In the genomic region with DNA sequence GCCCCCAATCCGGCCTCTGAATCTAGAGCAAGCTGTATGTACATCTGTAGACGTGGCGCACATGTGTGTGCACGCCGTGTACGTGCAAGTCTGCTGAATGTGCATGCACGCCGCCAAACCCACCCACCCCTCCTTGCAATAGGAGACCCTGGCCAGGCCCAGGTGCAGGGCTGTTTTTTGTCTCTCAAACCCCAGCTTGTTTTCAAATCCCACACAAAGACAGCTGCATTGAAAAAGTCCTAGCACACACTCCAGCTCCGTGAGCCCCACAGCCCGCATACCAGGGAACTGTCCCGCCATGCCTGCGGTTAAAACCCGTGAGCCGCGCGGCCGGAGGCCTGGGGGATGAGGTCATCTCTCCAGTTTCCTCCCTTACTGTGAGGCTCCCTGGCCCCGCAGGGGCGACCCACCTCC, we compare ENCODE assay signal across 8 mouse cellular contexts. TPM values are rescaled to one million over a fixed set of nuclear protein-coding genes. Genes with fewer than 3 reads are reported as not detected.
A peak's percentile ranks its signal among the peaks of the same experiment; 100 is the strongest.
DNase-seq lines count a peak whose midpoint lies in the region; ATAC-seq and TF ChIP-seq lines count a peak whose summit lies in the region.

No protein-coding gene starts in this region.

- H3K36me3 ChIP-seq in heart, adult 2 months (ENCODE audit: control insufficient read depth, insufficient read depth, low read length), result no peaks in the 10 kb centered on the region
- H3K36me3 ChIP-seq in MEL (ENCODE audit: control insufficient read depth in 1 of 2, insufficient read depth in 2 of 2, low read length in 2 of 2), result no peaks in the 10 kb centered on the region
- H3K36me3 ChIP-seq in forebrain, embryonic 15.5 days, result no peaks in the 10 kb centered on the region
- H3K36me3 ChIP-seq in intestine, embryonic 16.5 days (ENCODE audit: control insufficient read depth, insufficient read depth, low read length), result no peaks in the 10 kb centered on the region
- no peaks in the 10 kb centered on the region for H3K36me3 ChIP-seq in neural tube, embryonic 12.5 days

- peak; percentile 41 for ATAC-seq in forebrain, embryonic 15.5 days (replicated peaks)
- ATAC-seq in intestine, embryonic 16.5 days, result peak; percentile 53
- peak; percentile 67 for ATAC-seq in neural tube, embryonic 12.5 days (ENCODE audit: low FRiP score, low read depth)
- no peak for ATAC-seq in CD4-positive, CD25-positive, alpha-beta regulatory T cell, adult 4 months

- no peak for TF ChIP-seq CTCF in heart, adult 2 months (IDR thresholded peaks at IDR 0.05)
- no peak for TF ChIP-seq CTCF in MEL (IDR thresholded peaks at IDR 0.05 in 2 of 3, conservative IDR thresholded peaks at IDR 0.05 in 1 of 3; ENCODE audit: control insufficient read depth in 1 of 3, insufficient read depth in 1 of 3, low read depth in 2 of 3, low read length in 3 of 3, poor library complexity in 1 of 3, severe bottlenecking in 1 of 3)

- no peak for TF ChIP-seq EP300 in heart, adult 2 months (IDR thresholded peaks at IDR 0.05; ENCODE audit: insufficient read depth, low read depth, low read length)
- TF ChIP-seq EP300 in MEL (IDR thresholded peaks at IDR 0.05; ENCODE audit: low read depth in 1 of 2, low read length in 2 of 2), result no peak

- TF ChIP-seq RAD21 in MEL (IDR thresholded peaks at IDR 0.05; ENCODE audit: low read depth, low read length), result no peak

- no peak overlapping the region for H3K4me3 ChIP-seq in heart, adult 2 months
- no peak overlapping the region for H3K4me3 ChIP-seq in MEL (ENCODE audit: control insufficient read depth in 1 of 2, insufficient read depth in 1 of 2, low read depth in 2 of 2, low read length in 2 of 2)
- H3K4me3 ChIP-seq in forebrain, embryonic 15.5 days, result no peak overlapping the region
- peak overlapping the region; percentile 36; the same call in 1 of the 2 replicates for H3K4me3 ChIP-seq in intestine, embryonic 16.5 days (ENCODE audit: low read length)
- H3K4me3 ChIP-seq in neural tube, embryonic 12.5 days, result no peak overlapping the region

- H3K4me1 ChIP-seq in heart, adult 2 months (ENCODE audit: control insufficient read depth, insufficient read depth, low read length), result peaks cover 1% of the 10 kb centered on the region; the same call in 1 of the 2 replicates
- H3K4me1 ChIP-seq in MEL (ENCODE audit: control insufficient read depth in 1 of 2, insufficient read depth in 2 of 2, low read length in 2 of 2), result 0 out of 4 replicates have a peak, but pooled peaks cover 0 to 7% of the 10 kb centered on the region in 2 experiments
- peaks cover 13% of the 10 kb centered on the region for H3K4me1 ChIP-seq in forebrain, embryonic 15.5 days
- H3K4me1 ChIP-seq in intestine, embryonic 16.5 days (ENCODE audit: control insufficient read depth, insufficient read depth, low read length), result peaks cover 22% of the 10 kb centered on the region
- H3K4me1 ChIP-seq in neural tube, embryonic 12.5 days, result peaks cover 19% of the 10 kb centered on the region

- H3K9ac ChIP-seq in heart, adult 2 months (ENCODE audit: low read depth, low read length), result no peak overlapping the region
- peak overlapping the region; percentile 65; the same call in 1 of the 2 replicates for H3K9ac ChIP-seq in MEL (ENCODE audit: control insufficient read depth, low read depth, low read length, poor library complexity, severe bottlenecking)
- no peak overlapping the region for H3K9ac ChIP-seq in forebrain, embryonic 15.5 days (replicated peaks)
- H3K9ac ChIP-seq in intestine, embryonic 16.5 days (ENCODE audit: low read depth, low read length), result peak overlapping the region; percentile 65
- H3K9ac ChIP-seq in neural tube, embryonic 12.5 days, result no peak overlapping the region; the same call in 1 of the 2 replicates

- no peak for TF ChIP-seq POLR2A in heart, adult 2 months (IDR thresholded peaks at IDR 0.05; ENCODE audit: insufficient read depth, low read depth, low read length)
- no peak for TF ChIP-seq POLR2A in MEL (IDR thresholded peaks at IDR 0.05; ENCODE audit: control insufficient read depth in 1 of 2, insufficient read depth in 1 of 2, low read depth in 1 of 2, low read length in 2 of 2, poor library complexity in 1 of 2)

- intact Hi-C loops in heart, adult 2 months (cut with DNase I), result loop anchor here (1.0 to 5.0 kb wide), 3 partner anchors 53 to 316 kb away; partner anchors contain the start of gene Trpm5

- H3K4me2 ChIP-seq in forebrain, embryonic 15.5 days (replicated peaks), result 0 out of 2 replicates have a peak overlapping the region, but pooled peaks have one; percentile 59
- peak overlapping the region; percentile 69 for H3K4me2 ChIP-seq in intestine, embryonic 16.5 days (ENCODE audit: low read depth, low read length)
- H3K4me2 ChIP-seq in neural tube, embryonic 12.5 days (replicated peaks), result peak overlapping the region; percentile 59

- H3K27me3 ChIP-seq in heart, adult 2 months (ENCODE audit: control insufficient read depth, insufficient read depth, low read length), result no peaks in the 10 kb centered on the region
- H3K27me3 ChIP-seq in MEL (ENCODE audit: control insufficient read depth in 1 of 2, insufficient read depth in 2 of 2, low read length in 2 of 2), result no peaks in the 10 kb centered on the region
- no peaks in the 10 kb centered on the region for H3K27me3 ChIP-seq in forebrain, embryonic 15.5 days
- no peaks in the 10 kb centered on the region for H3K27me3 ChIP-seq in intestine, embryonic 16.5 days (replicated peaks; ENCODE audit: control insufficient read depth, insufficient read depth, low read length)
- H3K27me3 ChIP-seq in neural tube, embryonic 12.5 days (replicated peaks), result no peaks in the 10 kb centered on the region

- H3K9me3 ChIP-seq in MEL (replicated peaks; ENCODE audit: insufficient read depth, low read length), result no peaks in the 10 kb centered on the region
- no peaks in the 10 kb centered on the region for H3K9me3 ChIP-seq in forebrain, embryonic 15.5 days
- no peaks in the 10 kb centered on the region for H3K9me3 ChIP-seq in intestine, embryonic 16.5 days (ENCODE audit: control insufficient read depth, low read length)
- H3K9me3 ChIP-seq in neural tube, embryonic 12.5 days, result no peaks in the 10 kb centered on the region

- 24% methylated on average over 19 of the region's 19 CpGs for WGBS in heart, adult 2 months
- 13% methylated on average over 19 of the region's 19 CpGs for WGBS in forebrain, embryonic 15.5 days
- WGBS in intestine, embryonic 16.5 days, result 23% methylated on average over 19 of the region's 19 CpGs
- WGBS in neural tube, embryonic 12.5 days, result 32% methylated on average over 19 of the region's 19 CpGs

- no peak overlapping the region for H3K27ac ChIP-seq in heart, adult 2 months
- H3K27ac ChIP-seq in MEL (ENCODE audit: control insufficient read depth, low read depth, low read length), result no peak overlapping the region
- H3K27ac ChIP-seq in forebrain, embryonic 15.5 days (replicated peaks), result no peak overlapping the region
- peak overlapping the region; percentile 83 for H3K27ac ChIP-seq in intestine, embryonic 16.5 days (ENCODE audit: low read length)
- 0 out of 2 replicates have a peak overlapping the region, but pooled peaks have one; percentile 26 for H3K27ac ChIP-seq in neural tube, embryonic 12.5 days

- DNase-seq in heart, adult 2 months, result peak; percentile 17 to 41
- no peak for DNase-seq in heart, adult 8-10 months (ENCODE audit: low spot score)
- DNase-seq in MEL (ENCODE audit: low read depth, low spot score), result no peak
- DNase-seq in cerebellum, postnatal 4 days (ENCODE audit: low spot score in 2 of 2), result no peak

- no peaks in the 10 kb centered on the region for H3K79me2 ChIP-seq in heart, adult 2 months (replicated peaks; ENCODE audit: control insufficient read depth, insufficient read depth, low read length)
- H3K79me2 ChIP-seq in MEL (ENCODE audit: control insufficient read depth, insufficient read depth, low read length, poor library complexity), result no peaks in the 10 kb centered on the region

TF ChIP-seq in MEL, 35 proteins besides CTCF, POLR2A, EP300 and RAD21:
- no peak for TF ChIP-seq HCFC1 (IDR thresholded peaks at IDR 0.05; ENCODE audit: low read depth, low read length)
- TF ChIP-seq TCF12 (IDR thresholded peaks at IDR 0.05; ENCODE audit: low read depth, low read length), result no peak
- no peak for TF ChIP-seq GATA1 (IDR thresholded peaks at IDR 0.05; ENCODE audit: low read depth, low read length)
- TF ChIP-seq POLR2AphosphoS2 (IDR thresholded peaks at IDR 0.05; ENCODE audit: low read length), result no peak
- no peak for TF ChIP-seq MEF2A (IDR thresholded peaks at IDR 0.05; ENCODE audit: extremely low read depth, insufficient replicate concordance, low read depth, low read length, poor library complexity, severe bottlenecking)
- no peak for TF ChIP-seq CHD2 (IDR thresholded peaks at IDR 0.05; ENCODE audit: low read length)
- TF ChIP-seq ZKSCAN1 (IDR thresholded peaks at IDR 0.05; ENCODE audit: low read depth, low read length), result no peak
- no peak for TF ChIP-seq SMC3 (IDR thresholded peaks at IDR 0.05; ENCODE audit: low read depth, low read length)
- TF ChIP-seq USF1 (IDR thresholded peaks at IDR 0.05; ENCODE audit: low read depth, low read length), result no peak
- no peak for TF ChIP-seq BHLHE40 (IDR thresholded peaks at IDR 0.05; ENCODE audit: borderline replicate concordance, low read depth, low read length)
- TF ChIP-seq RCOR1 (IDR thresholded peaks at IDR 0.05; ENCODE audit: low read depth, low read length), result no peak

RNA-seq across cellular contexts. Expression of gene Kcnq1, which starts 48.3 kb away (rescaled TPM):
- 10 to 100 TPM; 32.4 to 34.2 TPM for total RNA-seq in heart, adult 2 months (2021)
- polyA plus RNA-seq in heart, adult 2 months (2012; rRNA removed), result 42.0 and 48.1 TPM in 2 replicates
- total RNA-seq in heart, adult 8-10 months (2022), result 10 to 100 TPM; 30.9 to 36.9 (median 32.8) TPM
- 0.85 and 0.96 TPM in 2 replicates for total RNA-seq in MEL (2012; rRNA removed)
- under 1 TPM in 1 of 2 experiments, not detected in 1; 0.63 TPM for polyA plus RNA-seq in MEL (2012; ENCODE audit: insufficient read depth in 1 of 2, insufficient read length in 2 of 2, low read depth in 1 of 2, low replicate concordance in 2 of 2, missing spikeins in 1 of 2)
- polyA plus RNA-seq in forebrain, embryonic 15.5 days (2015; fragmentation: Nextera tagmentation; extraction: Ambion mirVana), result 0.81 and 1.4 TPM in 2 replicates
- 9.7 and 10.8 TPM in 2 replicates for polyA plus RNA-seq in intestine, embryonic 16.5 days (2015; fragmentation: Nextera tagmentation; extraction: Ambion mirVana)
- polyA plus RNA-seq in neural tube, embryonic 12.5 days (2016; fragmentation: Nextera tagmentation; extraction: Ambion mirVana), result 0.99 and 2.0 TPM in 2 replicates
- not detected for polyA plus RNA-seq in CD4-positive, CD25-positive, alpha-beta regulatory T cell, adult 4 months (2017; shearing (Covaris generic))

Comparison
In these comparisons a context has a peak if more than half of its experiments do, and no peak if none do; other contexts are left out.
1. DNase-seq: peak in heart, adult 2 months (2 of 2); none in heart, adult 8-10 months (single experiment), MEL (single experiment) and cerebellum, postnatal 4 days (0 of 2).
2. H3K27ac ChIP-seq: peak in intestine, embryonic 16.5 days (single experiment) and neural tube, embryonic 12.5 days (single experiment); none in heart, adult 2 months (single experiment), MEL (single experiment) and forebrain, embryonic 15.5 days (single experiment).
3. H3K9ac ChIP-seq: peak in MEL (single experiment) and intestine, embryonic 16.5 days (single experiment); none in heart, adult 2 months (single experiment), forebrain, embryonic 15.5 days (single experiment) and neural tube, embryonic 12.5 days (single experiment).
4. Peak in every context shown above with its lines, with median percentiles within 50 percentile points of each other: H3K4me2 ChIP-seq.